Mouse (Mus musculus) frontal cortex, postnatal 36 days (tissue): ENCODE measurements at regions not wholly inside any gene's neighbourhood (a gene's known extent, or its start where the extent isn't known, plus 50 kb on each side); places are given as distances from the start of the nearest gene placed in this dataset.

Experiments used
- DNase-seq, 2 experiments: peaks; one replicate each; pipeline ENCODE4 v3.0.0; 2022; ENCODE audit warnings: low spot score in 2 of 2

DNA sequence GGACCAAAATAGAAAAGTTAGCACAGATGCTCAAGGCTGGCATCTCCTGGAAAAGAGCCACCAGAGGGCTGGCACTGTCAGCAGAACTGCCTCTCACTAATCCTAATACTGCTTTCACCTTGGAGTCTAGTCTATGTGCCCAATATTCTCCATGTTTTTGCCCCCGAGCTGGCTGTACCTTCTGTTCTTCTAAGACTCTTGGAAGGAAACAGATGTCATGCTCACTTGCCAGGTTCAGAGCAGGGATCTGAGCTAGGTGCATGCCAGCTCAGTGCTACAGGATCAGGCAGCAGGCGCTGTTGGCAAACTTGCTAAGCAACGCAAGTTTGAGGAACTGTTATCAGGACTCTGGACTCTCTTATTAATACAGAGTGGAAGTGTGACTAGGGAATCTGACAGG is 924.6 kb downstream of the Tbl1xr1 start:
- DNase-seq: peak; percentile 31 to 44

DNA sequence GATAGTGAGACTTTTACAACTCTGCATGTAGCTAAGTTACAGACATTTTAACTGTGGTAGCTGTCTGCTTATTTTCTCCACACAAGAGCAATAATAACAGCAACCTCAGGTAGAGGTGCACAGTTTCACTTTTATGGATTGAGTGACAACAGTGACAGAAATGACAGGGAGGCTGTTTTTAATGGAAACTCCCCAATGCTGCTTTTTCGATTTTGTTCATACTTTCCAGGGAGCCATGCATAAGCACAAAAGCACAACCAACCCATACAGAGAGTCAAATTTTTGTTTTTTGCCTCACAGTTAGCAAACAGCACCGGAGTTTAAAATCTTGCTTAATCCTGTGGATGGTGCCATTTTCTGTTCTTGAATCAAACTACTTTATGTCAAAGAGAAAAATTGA is 955.6 kb downstream of the Tbl1xr1 start:
- DNase-seq: no peak

DNA sequence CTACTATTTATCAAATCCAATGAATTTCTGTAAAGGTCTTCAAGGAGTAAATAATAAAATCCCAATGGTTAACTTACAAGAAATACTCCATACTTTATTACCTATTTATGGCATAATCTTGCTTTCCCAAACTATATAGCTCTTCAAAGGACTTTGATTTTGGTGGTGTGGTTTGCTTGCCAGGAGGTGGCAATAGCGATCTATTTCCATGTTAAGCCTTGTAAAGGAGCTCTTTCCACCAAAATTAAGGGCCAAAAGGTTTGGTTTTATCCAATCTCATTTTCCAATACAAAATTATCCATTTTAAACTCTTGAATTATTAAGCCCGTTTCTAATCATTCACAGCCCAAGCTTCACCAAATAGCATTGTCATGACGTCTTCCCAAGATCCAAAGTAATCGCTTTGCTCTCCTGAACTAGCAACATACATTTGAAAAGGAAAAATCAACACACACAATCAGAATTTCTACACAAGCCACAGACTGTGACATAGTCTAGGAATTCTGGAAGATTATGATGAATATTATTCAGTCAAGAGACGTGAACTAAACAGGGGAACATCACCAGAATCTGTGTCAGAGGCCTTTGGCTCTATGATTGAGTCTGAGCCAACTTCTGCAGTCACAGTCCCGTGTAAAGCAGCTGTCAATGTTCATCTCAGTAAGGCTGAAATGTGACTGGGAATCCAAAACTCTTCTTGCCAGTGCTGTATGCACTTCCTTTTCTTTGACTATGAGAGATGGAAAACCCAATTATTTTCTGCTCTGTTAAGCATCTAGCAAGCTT is 986.9 kb downstream of the Tbl1xr1 start:
- DNase-seq: peak; percentile 4 to 22

DNA sequence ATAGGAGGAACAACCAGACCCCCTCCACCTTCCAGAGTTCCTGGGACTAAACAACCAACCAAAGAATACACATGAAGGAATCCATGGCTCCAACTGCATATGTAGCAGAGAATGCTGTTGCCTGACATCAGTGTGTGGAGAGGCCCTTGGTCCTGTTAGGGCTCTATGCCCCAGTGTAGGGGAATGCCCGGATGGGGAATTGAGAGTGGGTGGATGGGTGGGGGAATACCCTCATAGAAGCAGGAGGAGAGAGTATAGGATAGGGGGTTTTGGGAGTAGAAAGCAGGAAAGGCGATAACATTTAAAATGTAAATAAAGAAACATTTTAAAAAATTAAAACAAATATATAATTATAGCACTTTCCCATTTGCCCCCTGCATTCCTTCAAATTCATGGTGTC is 995.0 kb downstream of the Tbl1xr1 start:
- DNase-seq: no peak
